Mouse (Mus musculus) urinary bladder, adult 18-20 months (tissue): Measurements from ENCODE around the gene Rnf225.
"Not testable (repeated sequence)": the region's sequence is repeated elsewhere in the genome, so short reads cannot be mapped to it uniquely, and the experiment has no call there.

Source experiments
- DNase-seq, 2 experiments: peaks; one replicate each; pipeline ENCODE4 v3.0.0; 2022; ENCODE audit warnings: low spot score in 2 of 2, mixed read lengths in 2 of 2

Rnf225 gene

GRCm38 (mm10) chr7:12927693-12928589 lies 725 bp downstream of the Rnf225 start:
- peak in 1 of 2 experiments; percentile 43 for DNase-seq

- no peak for DNase-seq
Measured at GRCm38 (mm10) chr7:12933615-12934140, 6.5 kb downstream of the Rnf225 start.

- no peak for DNase-seq
Measured at GRCm38 (mm10) chr7:12934808-12935207, 7.6 kb downstream of the Rnf225 start.

- not testable (repeated sequence) for DNase-seq
Measured at GRCm38 (mm10) chr7:12937254-12937803, 10.1 kb downstream of the Rnf225 start.

- DNase-seq: no peak
Measured at GRCm38 (mm10) chr7:12940599-12940998, 13.4 kb downstream of the Rnf225 start.

- no peak for DNase-seq
Measured at GRCm38 (mm10) chr7:12943488-12943887, 16.3 kb downstream of the Rnf225 start.

GRCm38 (mm10) chr7:12949032-12949871 lies 22.0 kb downstream of the Rnf225 start:
- peak; percentile 69 to 92 for DNase-seq

GRCm38 (mm10) chr7:12949872-12950229 lies 22.6 kb downstream of the Rnf225 start:
- DNase-seq: no peak

GRCm38 (mm10) chr7:12954896-12955295 lies 27.7 kb downstream of the Rnf225 start:
- DNase-seq: no peak

- no peak for DNase-seq
Measured at GRCm38 (mm10) chr7:12957511-12957910, 30.3 kb downstream of the Rnf225 start.

GRCm38 (mm10) chr7:12958948-12959347 lies 31.7 kb downstream of the Rnf225 start:
- DNase-seq: no peak

- no peak for DNase-seq
Measured at GRCm38 (mm10) chr7:12959718-12960117, 32.5 kb downstream of the Rnf225 start.

- peak in 1 of 2 experiments; percentile 31 for DNase-seq
Measured at GRCm38 (mm10) chr7:12961511-12962141, 34.4 kb downstream of the Rnf225 start.

- DNase-seq: peak; percentile 72 to 89
Measured at GRCm38 (mm10) chr7:12965678-12966091, 38.5 kb downstream of the Rnf225 start, which contains the start of gene Zfp324. TSS of gene Zfp324 (plus strand) at chr7:12965838.

- DNase-seq: peak; percentile 50 to 72
Measured at GRCm38 (mm10) chr7:12966104-12966845, 39.1 kb downstream of the Rnf225 start.

- no peak for DNase-seq
Measured at GRCm38 (mm10) chr7:12970906-12971305, 43.7 kb downstream of the Rnf225 start.

GRCm38 (mm10) chr7:12977682-12978389 lies 50.6 kb downstream of the Rnf225 start, which contains the start of gene Zfp446:
TSS of gene Zfp446 (plus strand) at chr7:12977848.
- peak; percentile 93 to 98 for DNase-seq

- no peak for DNase-seq
Measured at GRCm38 (mm10) chr7:12978931-12979722, 51.9 kb downstream of the Rnf225 start.

- no peak for DNase-seq
Measured at GRCm38 (mm10) chr7:12979776-12980175, 52.6 kb downstream of the Rnf225 start.
